Mouse (Mus musculus): Measurements from ENCODE around the gene Ric8b. TPM values are rescaled to one million over a fixed set of nuclear protein-coding genes. Genes with fewer than 3 reads are reported as not detected.

The Ric8b gene
- polyA plus RNA-seq, 1 experiment from 2014 or later = 52.5 TPM

DNA sequence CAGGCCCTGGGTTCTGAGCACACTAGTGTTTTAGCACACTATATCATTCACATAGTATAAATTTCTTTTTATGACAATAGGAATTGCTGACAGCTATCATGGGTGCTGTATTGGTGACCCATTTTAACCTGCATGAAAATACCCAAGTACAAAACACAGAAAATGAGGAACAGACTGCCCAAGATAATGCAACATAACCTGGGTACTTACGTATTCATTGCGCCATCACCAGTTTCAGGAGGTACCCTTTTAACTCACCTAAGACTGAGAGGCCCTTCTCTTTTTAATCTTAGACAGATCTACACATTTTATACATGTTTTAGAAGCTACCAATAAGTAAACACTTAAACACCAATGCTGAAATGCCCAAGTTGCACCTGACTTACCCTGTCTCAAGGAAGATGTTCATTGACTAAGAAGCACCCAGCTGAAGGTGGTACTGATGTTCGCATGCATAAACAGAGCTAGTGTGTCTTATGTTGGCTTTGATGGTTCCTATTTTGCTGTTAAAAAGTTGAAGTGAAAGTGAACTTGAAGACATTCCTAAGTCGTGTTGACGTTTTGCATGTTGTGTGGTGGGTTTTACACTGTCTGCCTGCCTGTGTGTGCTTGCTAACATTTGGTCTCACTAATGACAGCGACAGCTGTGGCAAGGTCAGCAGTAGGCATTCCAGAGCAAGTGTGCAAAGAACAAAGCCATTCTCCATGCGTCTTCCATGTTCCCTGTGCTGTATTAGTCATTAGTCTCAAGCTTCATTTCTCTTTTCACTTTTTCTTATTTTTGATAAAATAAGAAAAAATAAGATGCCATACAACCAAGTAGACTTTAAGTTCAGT lies 86.0 kb downstream of the Ric8b start:
- 87% methylated on average over 7 of the region's 7 CpGs for WGBS
- H3K4me1 ChIP-seq (ENCODE audit: control insufficient read depth, insufficient read depth, low read length) = peaks cover 3% of the 10 kb centered on the region; the same call in 1 of the 2 replicates

DNA sequence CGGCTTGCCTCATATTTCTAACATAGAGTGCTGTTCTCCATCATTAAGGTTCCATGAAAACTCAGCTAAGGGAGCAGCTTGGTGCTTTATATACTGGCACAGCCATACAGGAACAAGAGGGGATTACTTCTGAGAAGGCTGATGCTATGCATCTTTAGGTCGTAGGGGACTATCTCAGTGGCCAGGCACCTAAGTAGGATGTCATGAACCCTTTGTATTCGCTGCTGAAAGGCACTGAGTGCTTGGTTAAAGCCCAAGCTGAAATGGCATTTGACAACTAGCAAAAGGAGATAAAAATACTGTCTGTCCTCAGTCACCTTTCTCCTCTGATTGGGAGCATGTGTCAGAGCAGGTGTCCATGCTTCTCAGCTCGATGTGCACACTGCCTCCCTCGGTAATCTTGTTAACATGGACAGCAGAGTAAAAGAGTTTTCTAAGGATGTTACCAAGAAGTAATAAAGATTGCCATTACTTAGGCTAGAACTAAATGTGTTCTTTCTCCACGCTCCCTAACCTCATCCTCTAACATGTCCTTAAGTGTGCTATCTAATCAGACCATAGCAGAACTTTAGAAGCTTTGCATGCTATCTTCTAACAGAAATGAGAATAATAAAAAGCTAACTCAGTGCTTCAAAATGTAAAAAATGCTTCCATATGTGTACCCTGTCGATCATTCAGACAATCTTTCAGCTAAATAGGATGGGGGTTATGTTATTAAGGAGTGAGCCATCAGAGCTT lies 89.3 kb downstream of the Ric8b start:
- no peak for ATAC-seq (ENCODE audit: low read depth)

More for the DNA sequence above, 86.0 kb downstream of the Ric8b start:
- no peak overlapping the region for H3K9ac ChIP-seq (replicated peaks; ENCODE audit: low read depth, low read length)
- H3K27ac ChIP-seq (ENCODE audit: low read depth, low read length) = no peak overlapping the region
- ATAC-seq (ENCODE audit: low read depth) = no peak
- no peaks in the 10 kb centered on the region for H3K9me3 ChIP-seq (ENCODE audit: control insufficient read depth, low read length)
- H3K4me2 ChIP-seq (ENCODE audit: low read depth, low read length) = no peak overlapping the region
- H3K4me3 ChIP-seq (ENCODE audit: low read depth, low read length) = no peak overlapping the region
- no peaks in the 10 kb centered on the region for H3K27me3 ChIP-seq (ENCODE audit: control insufficient read depth, insufficient read depth, low read length)
- H3K36me3 ChIP-seq (ENCODE audit: control insufficient read depth, insufficient read depth, low read length) = no peaks in the 10 kb centered on the region; the same call in 1 of the 2 replicates

DNA sequence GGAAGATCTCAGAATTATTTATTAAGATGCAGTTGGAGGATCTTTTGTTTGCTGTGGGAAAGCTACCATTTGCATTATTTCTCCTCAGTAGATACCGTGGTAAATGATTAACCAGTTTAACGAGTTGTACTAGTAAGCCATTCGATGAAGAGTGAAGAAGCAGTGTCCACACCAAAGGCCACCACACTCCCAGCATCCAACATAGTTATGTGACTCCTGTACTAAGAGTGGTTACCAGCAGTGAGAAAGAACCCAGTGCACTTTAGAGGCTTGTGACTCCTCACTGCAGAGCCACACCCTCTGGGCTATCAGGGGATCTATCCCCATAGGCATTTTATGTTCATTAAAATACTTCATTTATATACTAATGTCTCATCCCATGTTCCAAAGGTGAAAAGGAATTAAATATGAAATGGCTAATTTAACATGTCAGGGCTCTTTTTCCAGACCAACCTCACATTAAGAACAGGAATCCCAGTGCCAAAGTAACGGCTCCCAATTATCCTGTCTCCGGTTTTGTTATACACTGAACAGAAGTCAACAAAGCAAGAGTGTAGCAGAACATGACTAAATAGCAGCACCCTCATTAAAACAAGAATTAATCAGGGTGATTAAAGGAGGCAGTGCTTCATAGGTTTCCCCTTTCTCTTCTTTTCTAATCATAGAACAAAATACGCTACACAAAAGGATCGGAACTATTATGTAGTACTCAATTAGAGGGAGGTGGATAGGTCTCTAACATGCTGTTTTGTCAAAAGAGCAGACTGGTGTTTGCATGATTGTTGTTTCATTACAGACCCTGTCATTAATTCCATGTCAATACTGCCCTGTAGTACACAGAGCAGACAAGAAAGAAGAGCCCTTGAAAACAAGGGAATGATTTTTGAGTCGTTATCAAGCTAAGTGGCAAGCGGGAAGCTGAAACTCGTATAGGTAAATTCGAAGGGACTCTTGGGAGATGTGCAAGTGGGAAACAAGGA lies 90.7 kb downstream of the Ric8b start:
- peak overlapping the region; percentile 12; the same call in 1 of the 2 replicates for H3K27ac ChIP-seq (ENCODE audit: low read depth, low read length)
- peaks cover 8% of the 10 kb centered on the region; the same call in 1 of the 2 replicates for H3K4me1 ChIP-seq (ENCODE audit: control insufficient read depth, insufficient read depth, low read length)
- H3K4me3 ChIP-seq (ENCODE audit: low read depth, low read length) = no peak overlapping the region
- H3K4me2 ChIP-seq (ENCODE audit: low read depth, low read length) = no peak overlapping the region
- no peak overlapping the region for H3K9ac ChIP-seq (replicated peaks; ENCODE audit: low read depth, low read length)
- 50% methylated on average over 11 of the region's 11 CpGs for WGBS
- no peak for ATAC-seq (ENCODE audit: low read depth)
- no peaks in the 10 kb centered on the region for H3K9me3 ChIP-seq (ENCODE audit: control insufficient read depth, low read length)
- no peaks in the 10 kb centered on the region; the same call in 1 of the 2 replicates for H3K36me3 ChIP-seq (ENCODE audit: control insufficient read depth, insufficient read depth, low read length)
- no peaks in the 10 kb centered on the region for H3K27me3 ChIP-seq (ENCODE audit: control insufficient read depth, insufficient read depth, low read length)

More for the DNA sequence above, 89.3 kb downstream of the Ric8b start:
- H3K4me3 ChIP-seq (ENCODE audit: low read depth, low read length) = no peak overlapping the region
- H3K36me3 ChIP-seq (ENCODE audit: control insufficient read depth, insufficient read depth, low read length) = no peaks in the 10 kb centered on the region; the same call in 1 of the 2 replicates
- H3K9ac ChIP-seq (replicated peaks; ENCODE audit: low read depth, low read length) = no peak overlapping the region
- no peaks in the 10 kb centered on the region for H3K9me3 ChIP-seq (ENCODE audit: control insufficient read depth, low read length)
- no peaks in the 10 kb centered on the region for H3K27me3 ChIP-seq (ENCODE audit: control insufficient read depth, insufficient read depth, low read length)
- WGBS = 84% methylated on average over 7 of the region's 7 CpGs
- no peak overlapping the region for H3K4me2 ChIP-seq (ENCODE audit: low read depth, low read length)
- no peak overlapping the region for H3K27ac ChIP-seq (ENCODE audit: low read depth, low read length)
- peaks cover 8% of the 10 kb centered on the region; the same call in 1 of the 2 replicates for H3K4me1 ChIP-seq (ENCODE audit: control insufficient read depth, insufficient read depth, low read length)

DNA sequence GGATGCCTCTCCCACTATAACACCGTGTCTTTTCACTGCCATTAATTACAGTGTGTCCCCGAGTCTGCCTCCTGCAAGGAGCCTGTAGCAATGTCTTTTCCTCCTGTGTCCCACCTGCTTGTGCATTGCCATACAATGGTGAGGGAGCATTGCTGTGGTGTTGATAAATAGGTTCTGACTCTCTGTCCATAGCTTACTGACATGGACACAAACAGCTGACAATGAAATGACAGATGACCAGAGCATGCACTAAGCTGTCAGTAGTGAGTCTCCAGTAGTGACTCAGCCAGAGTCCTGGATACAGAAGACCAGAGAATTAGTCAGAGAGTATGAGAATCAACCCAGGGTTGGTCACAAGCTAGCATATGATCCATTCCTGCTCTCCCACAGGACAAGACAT lies 93.7 kb downstream of the Ric8b start:
- Histone ChIP-seq H3K36me3 (ENCODE audit: control insufficient read depth, insufficient read depth, low read length) (peaks cover 9% of the 10 kb centered on the region), H3K9ac (replicated peaks; ENCODE audit: low read depth, low read length) (no peak overlapping the region), H3K27ac (ENCODE audit: low read depth, low read length) (0 out of 2 replicates have a peak overlapping the region, but pooled peaks have one; percentile 34), H3K27me3 (ENCODE audit: control insufficient read depth, insufficient read depth, low read length) (no peaks in the 10 kb centered on the region), H3K4me2 (ENCODE audit: low read depth, low read length) (no peak overlapping the region), H3K4me1 (ENCODE audit: control insufficient read depth, insufficient read depth, low read length) (peaks cover 8% of the 10 kb centered on the region; the same call in 1 of the 2 replicates), H3K9me3 (ENCODE audit: control insufficient read depth, low read length) (no peaks in the 10 kb centered on the region), H3K4me3 (ENCODE audit: low read depth, low read length) (no peak overlapping the region)
- 12% methylated on average over 2 of the region's 2 CpGs for WGBS
- no peak for ATAC-seq (ENCODE audit: low read depth)

DNA sequence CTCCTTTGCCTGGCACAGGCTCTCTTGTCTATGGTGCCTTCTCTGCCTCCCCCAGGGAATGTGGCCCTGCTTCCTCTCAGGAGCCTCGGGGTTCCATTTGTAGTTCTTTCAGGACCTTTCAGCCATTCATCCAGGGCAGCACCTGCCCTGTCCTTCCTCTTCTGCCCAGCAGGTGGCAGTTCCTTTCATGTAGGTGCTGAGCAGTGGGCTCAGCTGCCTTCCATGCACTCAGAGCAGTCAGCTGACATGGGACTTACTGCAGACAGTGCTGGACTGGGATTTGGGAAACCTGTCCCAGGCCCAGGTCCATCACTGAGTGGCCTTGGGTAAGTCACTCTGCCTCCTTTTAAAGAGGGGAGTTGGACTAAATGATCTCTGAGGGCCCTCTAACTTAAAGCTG lies 96.0 kb downstream of the Ric8b start:
- no peak overlapping the region for H3K4me2 ChIP-seq (ENCODE audit: low read depth, low read length)
- H3K36me3 ChIP-seq (ENCODE audit: control insufficient read depth, insufficient read depth, low read length) = peaks cover 11% of the 10 kb centered on the region
- no peaks in the 10 kb centered on the region for H3K9me3 ChIP-seq (ENCODE audit: control insufficient read depth, low read length)
- ATAC-seq (ENCODE audit: low read depth) = peak; percentile 64; the same call in 1 of the 2 replicates
- H3K4me3 ChIP-seq (ENCODE audit: low read depth, low read length) = no peak overlapping the region
- peaks cover 4% of the 10 kb centered on the region; the same call in 1 of the 2 replicates for H3K4me1 ChIP-seq (ENCODE audit: control insufficient read depth, insufficient read depth, low read length)
- H3K27me3 ChIP-seq (ENCODE audit: control insufficient read depth, insufficient read depth, low read length) = no peaks in the 10 kb centered on the region
- H3K9ac ChIP-seq (replicated peaks; ENCODE audit: low read depth, low read length) = no peak overlapping the region
- no peak overlapping the region for H3K27ac ChIP-seq (ENCODE audit: low read depth, low read length)
- 11% methylated on average over 1 of the region's 1 CpGs for WGBS

DNA sequence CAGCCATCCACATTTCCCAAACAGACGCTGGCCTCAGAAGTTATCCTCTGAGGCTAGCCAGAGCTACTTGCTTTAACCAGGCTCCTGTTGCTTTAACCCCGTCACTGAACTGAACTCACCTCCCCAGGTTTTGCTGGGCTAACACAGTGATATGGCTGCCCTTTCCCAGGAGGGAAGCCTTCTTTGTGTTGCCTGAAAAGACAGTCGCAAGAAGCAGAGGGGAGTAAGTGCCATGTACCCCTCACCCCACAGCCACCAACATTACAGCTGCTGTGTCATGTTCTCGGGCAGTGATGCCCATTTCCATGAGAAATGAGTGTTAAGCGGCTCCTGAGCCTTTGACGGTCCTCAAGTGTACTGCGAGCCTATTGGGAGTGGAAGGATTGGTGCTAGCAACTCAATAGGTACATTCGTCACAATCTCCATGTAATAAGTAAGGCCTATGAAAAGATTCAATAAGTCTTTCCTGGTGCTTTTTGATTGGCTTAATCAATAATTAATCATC lies 96.6 kb downstream of the Ric8b start:
- Histone ChIP-seq H3K4me2 (ENCODE audit: low read depth, low read length) (no peak overlapping the region), H3K4me3 (ENCODE audit: low read depth, low read length) (no peak overlapping the region), H3K36me3 (ENCODE audit: control insufficient read depth, insufficient read depth, low read length) (peaks cover 15% of the 10 kb centered on the region), H3K9me3 (ENCODE audit: control insufficient read depth, low read length) (no peaks in the 10 kb centered on the region), H3K4me1 (ENCODE audit: control insufficient read depth, insufficient read depth, low read length) (no peaks in the 10 kb centered on the region; the same call in 1 of the 2 replicates), H3K27ac (ENCODE audit: low read depth, low read length) (no peak overlapping the region), H3K27me3 (ENCODE audit: control insufficient read depth, insufficient read depth, low read length) (no peaks in the 10 kb centered on the region), H3K9ac (replicated peaks; ENCODE audit: low read depth, low read length) (no peak overlapping the region)
- 45% methylated on average over 8 of the region's 8 CpGs for WGBS
- ATAC-seq (ENCODE audit: low read depth) = no peak

DNA sequence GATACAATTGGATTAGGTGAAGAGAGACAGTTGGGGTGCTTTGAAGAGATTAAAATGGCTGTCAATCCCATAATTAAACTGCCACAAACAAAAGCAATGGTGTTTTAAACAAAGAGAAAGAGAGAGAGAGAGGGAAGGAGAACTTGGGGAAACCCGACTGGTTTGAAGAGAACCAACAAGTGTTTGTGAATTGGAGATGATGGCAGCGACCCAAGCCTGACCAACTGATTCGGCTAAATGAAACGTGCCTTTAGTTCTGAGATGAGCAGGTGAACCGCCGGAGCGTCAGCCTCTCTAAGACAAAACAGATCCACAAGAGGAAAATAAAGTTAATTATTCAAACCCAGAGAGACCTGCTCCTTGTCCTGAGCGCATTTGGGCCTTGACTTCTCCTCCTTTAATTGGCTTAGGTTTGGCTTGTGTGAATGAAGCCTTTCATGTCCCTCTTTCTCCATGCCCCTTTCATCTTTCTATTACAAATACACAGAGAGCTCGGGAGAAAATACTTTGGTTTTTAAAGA lies 97.1 kb downstream of the Ric8b start:
- no peak overlapping the region for H3K4me2 ChIP-seq (ENCODE audit: low read depth, low read length)
- H3K9ac ChIP-seq (replicated peaks; ENCODE audit: low read depth, low read length) = no peak overlapping the region
- WGBS = 31% methylated on average over 9 of the region's 9 CpGs
- no peak overlapping the region for H3K27ac ChIP-seq (ENCODE audit: low read depth, low read length)
- peaks cover 16% of the 10 kb centered on the region for H3K36me3 ChIP-seq (ENCODE audit: control insufficient read depth, insufficient read depth, low read length)
- no peaks in the 10 kb centered on the region for H3K9me3 ChIP-seq (ENCODE audit: control insufficient read depth, low read length)
- no peaks in the 10 kb centered on the region for H3K4me1 ChIP-seq (ENCODE audit: control insufficient read depth, insufficient read depth, low read length)
- no peak for ATAC-seq (ENCODE audit: low read depth)
- H3K4me3 ChIP-seq (ENCODE audit: low read depth, low read length) = no peak overlapping the region
- no peaks in the 10 kb centered on the region for H3K27me3 ChIP-seq (ENCODE audit: control insufficient read depth, insufficient read depth, low read length)
